ENCODE assay signal across 8 mouse cellular contexts in the genomic region with DNA sequence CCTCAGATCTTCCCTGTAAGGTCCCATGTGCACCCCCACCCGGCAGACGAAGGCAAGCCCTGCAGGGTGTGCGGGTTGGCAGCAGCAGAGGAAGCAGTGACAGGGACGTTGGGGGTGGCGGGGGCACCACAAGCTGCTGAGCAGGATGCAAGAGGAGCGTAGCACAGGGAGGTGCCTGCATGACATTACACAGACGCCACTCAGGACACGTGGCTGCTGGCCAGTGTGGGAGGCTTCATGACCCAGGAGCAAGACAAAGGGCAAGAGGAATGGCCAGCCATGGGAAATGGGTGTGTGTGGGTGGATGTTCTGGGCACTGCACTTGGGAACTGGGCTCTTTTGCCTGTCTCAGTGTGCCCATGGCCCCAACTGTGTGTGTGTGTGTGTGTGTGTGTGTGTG. TPM values are rescaled to one million over a fixed set of nuclear protein-coding genes. Genes with fewer than 3 reads are reported as not detected.
DNase-seq lines count a peak whose midpoint lies in the region; ATAC-seq and TF ChIP-seq lines count a peak whose summit lies in the region.
"Had no signal": no experiment of that assay in that cellular context is flagged by ENCODE, and none has a peak within 500 bp of the region (broad histone marks: within the 10 kb centered on the region; RNA-seq: fewer than 3 reads in every experiment).

No protein-coding gene starts in this region.

- H3K27ac ChIP-seq in liver, embryonic 16.5 days (ENCODE audit: low read length) = no peak overlapping the region
- no peak overlapping the region for H3K27ac ChIP-seq in liver, embryonic 12.5 days
- peak overlapping the region; percentile 44 to 81; a peak in 3 of 4 replicates for H3K27ac ChIP-seq in heart, embryonic 14.5 days (replicated peaks in 1 of 2; ENCODE audit: control insufficient read depth in 1 of 2, insufficient read depth in 1 of 2, low read depth in 2 of 2, low read length in 2 of 2)
- H3K27ac ChIP-seq in layer of hippocampus, adult 2 months = peak overlapping the region; percentile 72; the same call in 1 of the 2 replicates
- H3K27ac ChIP-seq in midbrain, embryonic 14.5 days (replicated peaks; ENCODE audit: low read depth, low read length) = no peak overlapping the region
- H3K27ac ChIP-seq: embryonic facial prominence, embryonic 12.5 days had no signal

- DNase-seq in layer of hippocampus, adult 2 months (ENCODE audit: low spot score in 2 of 2) = peak; percentile 65 to 78
- peak; percentile 62 for DNase-seq in testis, postnatal 10 days (ENCODE audit: low spot score)
- DNase-seq in midbrain, embryonic 14.5 days = no peak

- H3K4me3 ChIP-seq in liver, embryonic 16.5 days (ENCODE audit: low read depth, low read length) = no peak overlapping the region
- H3K4me3 ChIP-seq in liver, embryonic 12.5 days = no peak overlapping the region
- no peak overlapping the region for H3K4me3 ChIP-seq in heart, embryonic 14.5 days (ENCODE audit: control insufficient read depth in 1 of 2, insufficient read depth in 1 of 2, low read depth in 1 of 2, low read length in 2 of 2)
- H3K4me3 ChIP-seq in layer of hippocampus, adult 2 months = no peak overlapping the region
- no peak overlapping the region for H3K4me3 ChIP-seq in midbrain, embryonic 14.5 days (replicated peaks; ENCODE audit: low read depth, low read length)
- H3K4me3 ChIP-seq: embryonic facial prominence, embryonic 12.5 days had no signal

- no peaks in the 10 kb centered on the region for H3K27me3 ChIP-seq in liver, embryonic 16.5 days (ENCODE audit: control insufficient read depth, insufficient read depth, low read depth, low read length)
- no peaks in the 10 kb centered on the region for H3K27me3 ChIP-seq in liver, embryonic 12.5 days (replicated peaks)
- no peaks in the 10 kb centered on the region for H3K27me3 ChIP-seq in heart, embryonic 14.5 days (ENCODE audit: control insufficient read depth, insufficient read depth, low read length)
- H3K27me3 ChIP-seq in midbrain, embryonic 14.5 days (ENCODE audit: control insufficient read depth, insufficient read depth, low read length) = no peaks in the 10 kb centered on the region
- H3K27me3 ChIP-seq: embryonic facial prominence, embryonic 12.5 days had no signal

- H3K9ac ChIP-seq in liver, embryonic 16.5 days (ENCODE audit: low read depth, low read length) = no peak overlapping the region
- H3K9ac ChIP-seq in liver, embryonic 12.5 days = no peak overlapping the region
- H3K9ac ChIP-seq in heart, embryonic 14.5 days (ENCODE audit: low read length) = no peak overlapping the region
- H3K9ac ChIP-seq in midbrain, embryonic 14.5 days (replicated peaks; ENCODE audit: low read length) = no peak overlapping the region
- H3K9ac ChIP-seq: embryonic facial prominence, embryonic 12.5 days had no signal

- no peaks in the 10 kb centered on the region; the same call in none of the 2 replicates for H3K4me1 ChIP-seq in liver, embryonic 16.5 days (ENCODE audit: control insufficient read depth, low read depth, low read length)
- peaks cover 18% of the 10 kb centered on the region for H3K4me1 ChIP-seq in liver, embryonic 12.5 days
- peaks cover 10 to 27% of the 10 kb centered on the region in 2 experiments for H3K4me1 ChIP-seq in heart, embryonic 14.5 days (ENCODE audit: control insufficient read depth in 2 of 2, insufficient read depth in 2 of 2, low read length in 2 of 2)
- H3K4me1 ChIP-seq in midbrain, embryonic 14.5 days (ENCODE audit: control insufficient read depth, insufficient read depth, low read length) = no peaks in the 10 kb centered on the region
- H3K4me1 ChIP-seq: embryonic facial prominence, embryonic 12.5 days had no signal

- H3K9me3 ChIP-seq in liver, embryonic 16.5 days (replicated peaks; ENCODE audit: control insufficient read depth, low read length) = no peaks in the 10 kb centered on the region
- H3K9me3 ChIP-seq in liver, embryonic 12.5 days (replicated peaks) = no peaks in the 10 kb centered on the region
- H3K9me3 ChIP-seq in heart, embryonic 14.5 days (ENCODE audit: control insufficient read depth, low read length) = no peaks in the 10 kb centered on the region
- H3K9me3 ChIP-seq in midbrain, embryonic 14.5 days (ENCODE audit: control insufficient read depth, low read length) = no peaks in the 10 kb centered on the region
- H3K9me3 ChIP-seq: embryonic facial prominence, embryonic 12.5 days had no signal

- peak; percentile 28 for ATAC-seq in liver, embryonic 16.5 days (ENCODE audit: low read depth)
- ATAC-seq in liver, embryonic 12.5 days = no peak
- ATAC-seq in heart, embryonic 14.5 days (ENCODE audit: insufficient number of reproducible peaks, insufficient read depth, low FRiP score, low read depth) = peak; percentile 71
- no peak for ATAC-seq in midbrain, embryonic 14.5 days (ENCODE audit: low FRiP score, low TSS enrichment)
- ATAC-seq in monocyte, adult 5-6 weeks (replicated peaks; ENCODE audit: insufficient number of reproducible peaks, low FRiP score, low TSS enrichment, poor library complexity, severe bottlenecking) = no peak

- H3K36me3 ChIP-seq in liver, embryonic 16.5 days (ENCODE audit: control insufficient read depth, insufficient read depth) = no peaks in the 10 kb centered on the region; the same call in 1 of the 2 replicates
- peaks cover 66% of the 10 kb centered on the region for H3K36me3 ChIP-seq in liver, embryonic 12.5 days
- H3K36me3 ChIP-seq in heart, embryonic 14.5 days (ENCODE audit: control insufficient read depth, insufficient read depth, low read length) = peaks cover 52% of the 10 kb centered on the region
- H3K36me3 ChIP-seq in midbrain, embryonic 14.5 days (ENCODE audit: control insufficient read depth, insufficient read depth, low read length) = peaks cover 50% of the 10 kb centered on the region

- no peak overlapping the region for H3K4me2 ChIP-seq in liver, embryonic 16.5 days (ENCODE audit: low read depth, low read length)
- H3K4me2 ChIP-seq in liver, embryonic 12.5 days = no peak overlapping the region
- H3K4me2 ChIP-seq in heart, embryonic 14.5 days (ENCODE audit: low read length) = no peak overlapping the region
- no peak overlapping the region for H3K4me2 ChIP-seq in midbrain, embryonic 14.5 days (ENCODE audit: low read length)
- H3K4me2 ChIP-seq: embryonic facial prominence, embryonic 12.5 days had no signal

- WGBS in liver, embryonic 16.5 days (ENCODE audit: insufficient replicate concordance) = 72% methylated on average over 8 of the region's 8 CpGs
- WGBS in liver, embryonic 12.5 days (ENCODE audit: insufficient replicate concordance) = 73% methylated on average over 8 of the region's 8 CpGs
- 26% methylated on average over 8 of the region's 8 CpGs for WGBS in heart, embryonic 14.5 days
- WGBS in midbrain, embryonic 14.5 days = 91% methylated on average over 8 of the region's 8 CpGs

- TF ChIP-seq CTCF in layer of hippocampus, adult 2 months (conservative IDR thresholded peaks at IDR 0.05) = no peak

RNA-seq across cellular contexts. Expression of a gene that starts 12.9 kb away (rescaled TPM):
- 4.7 and 5.6 TPM in 2 replicates for polyA plus RNA-seq in liver, embryonic 16.5 days (2015; fragmentation: Nextera tagmentation; extraction: Ambion mirVana)
- 6.5 and 7.8 TPM in 2 replicates for polyA plus RNA-seq in liver, embryonic 12.5 days (2016; fragmentation: Nextera tagmentation; extraction: Ambion mirVana)
- polyA plus RNA-seq in heart, embryonic 14.5 days (2014; fragmentation: Nextera tagmentation; extraction: Ambion mirVana) = 37.4 and 43.5 TPM in 2 replicates
- 1 to 10 TPM; 6.7 to 7.3 TPM for total RNA-seq in layer of hippocampus, adult 2 months (2021)
- 3.1 and 3.9 TPM in 2 replicates for polyA plus RNA-seq in midbrain, embryonic 14.5 days (2014; fragmentation: Nextera tagmentation; extraction: Ambion mirVana)
- total RNA-seq in monocyte, adult 5-6 weeks (2017) = 0.49 TPM in 1 of 3 replicates, not detected in the others

RNA-seq across cellular contexts. Expression of a gene that starts 34.4 kb away (rescaled TPM):
- 71.8 and 79.1 TPM in 2 replicates for polyA plus RNA-seq in liver, embryonic 16.5 days (2015; fragmentation: Nextera tagmentation; extraction: Ambion mirVana)
- 130 and 143 TPM in 2 replicates for polyA plus RNA-seq in liver, embryonic 12.5 days (2016; fragmentation: Nextera tagmentation; extraction: Ambion mirVana)
- polyA plus RNA-seq in heart, embryonic 14.5 days (2014; fragmentation: Nextera tagmentation; extraction: Ambion mirVana) = 120 and 121 TPM in 2 replicates
- 100 to 1,000 TPM; 115 to 121 TPM for total RNA-seq in layer of hippocampus, adult 2 months (2021)
- polyA plus RNA-seq in midbrain, embryonic 14.5 days (2014; fragmentation: Nextera tagmentation; extraction: Ambion mirVana) = 135 and 136 TPM in 2 replicates
- total RNA-seq in monocyte, adult 5-6 weeks (2017) = 208 to 319 TPM (median 268 TPM) in 3 replicates

RNA-seq across cellular contexts. Expression of a gene that starts 58.0 kb away (rescaled TPM):
- polyA plus RNA-seq in liver, embryonic 16.5 days (2015; fragmentation: Nextera tagmentation; extraction: Ambion mirVana) = 235 and 256 TPM in 2 replicates
- 445 and 464 TPM in 2 replicates for polyA plus RNA-seq in liver, embryonic 12.5 days (2016; fragmentation: Nextera tagmentation; extraction: Ambion mirVana)
- 828 and 831 TPM in 2 replicates for polyA plus RNA-seq in heart, embryonic 14.5 days (2014; fragmentation: Nextera tagmentation; extraction: Ambion mirVana)
- total RNA-seq in layer of hippocampus, adult 2 months (2021) = 1,000 to 10,000 TPM; 1,462 to 1,494 TPM
- polyA plus RNA-seq in midbrain, embryonic 14.5 days (2014; fragmentation: Nextera tagmentation; extraction: Ambion mirVana) = 1,539 and 1,832 TPM in 2 replicates
- total RNA-seq in monocyte, adult 5-6 weeks (2017) = 42.8 to 94.2 TPM (median 48.6 TPM) in 3 replicates

Comparison
In these comparisons a context has a peak if more than half of its experiments do, and no peak if none do; other contexts are left out.
1. ATAC-seq: peak in liver, embryonic 16.5 days (single experiment) and heart, embryonic 14.5 days (single experiment); none in liver, embryonic 12.5 days (single experiment), midbrain, embryonic 14.5 days (single experiment) and monocyte, adult 5-6 weeks (single experiment).
2. H3K27ac ChIP-seq: peak in heart, embryonic 14.5 days (2 of 2) and layer of hippocampus, adult 2 months (single experiment); none in liver, embryonic 16.5 days (single experiment), liver, embryonic 12.5 days (single experiment) and midbrain, embryonic 14.5 days (single experiment).